Mouse (Mus musculus) neural tube, embryonic 11.5 days (tissue): Measurements from ENCODE around the gene Sdad1. TPM values are rescaled to one million over a fixed set of nuclear protein-coding genes. Genes with fewer than 3 reads are reported as not detected.

Source experiments
- ATAC-seq: fragments of 200-750 bp; cut with Nextera tagmentation; 2 replicates; pipeline ENCODE4 v1.8.0; 2017; ENCODE audit warnings: moderate number of reproducible peaks, mild to moderate bottlenecking, moderate TSS enrichment, moderate library complexity; ENCODE audit not compliant: insufficient read depth, low FRiP score, low TSS enrichment
- DNase-seq: peaks from one replicate; pipeline ENCODE4 v3.0.0-alpha.2; 2015; ENCODE audit warnings: low spot score
- H3K27ac ChIP-seq: fragments of 300-500 bp; sonication (generic); 2 replicates; pipeline ENCODE4 v1.5.1; 2014; ENCODE audit warnings: low read depth, mild to moderate bottlenecking, low read length
- H3K27me3 ChIP-seq: fragments of 300-500 bp; sonication (generic); 2 replicates; pipeline ENCODE4 v1.6.1; 2014; ENCODE audit warnings: mild to moderate bottlenecking, low read length, mixed read lengths; ENCODE audit not compliant: control insufficient read depth, insufficient read depth
- H3K36me3 ChIP-seq: fragments of 300-500 bp; sonication (generic); 2 replicates; pipeline ENCODE4 v1.6.1; 2014; ENCODE audit warnings: mild to moderate bottlenecking, low read length, moderate library complexity, mixed read lengths; ENCODE audit not compliant: control insufficient read depth, insufficient read depth
- H3K4me1 ChIP-seq: fragments of 300-500 bp; sonication (generic); 2 replicates; pipeline ENCODE4 v1.6.1; 2014; ENCODE audit warnings: low read length, mixed read lengths; ENCODE audit not compliant: control insufficient read depth, insufficient read depth
- H3K4me2 ChIP-seq: fragments of 300-500 bp; sonication (generic); 2 replicates; pipeline ENCODE4 v1.6.1; 2014; ENCODE audit warnings: low read depth, mild to moderate bottlenecking, moderate library complexity
- H3K4me3 ChIP-seq: fragments of 300-500 bp; sonication (generic); 2 replicates; pipeline ENCODE4 v1.5.1; 2014; ENCODE audit warnings: low read depth, low read length
- H3K9ac ChIP-seq: fragments of 300-500 bp; sonication (generic); 2 replicates; pipeline ENCODE4 v1.6.1; 2014; ENCODE audit warnings: mild to moderate bottlenecking, low read length
- H3K9me3 ChIP-seq: fragments of 300-500 bp; sonication (generic); 2 replicates; pipeline ENCODE4 v1.6.1; 2016; ENCODE audit warnings: low read length; ENCODE audit not compliant: control insufficient read depth
- whole genome bisulfite sequencing: fragments of 180-500 bp; shearing (Covaris S2); extraction: QIAGEN DNeasy Blood & Tissue Kit; methylation state at CpG from one replicate; pipeline ENCODE4 v1.1.7; 2014; 5-methylcytosine and 5-hydroxymethylcytosine counted together
- polyA plus RNA-seq: library from polyadenylated mRNA; unstranded; fragments of >200 nt; fragmentation: Nextera tagmentation; extraction: Ambion mirVana; gene quantifications from 2 replicates; pipeline ENCODE4 v1.2.1, GENCODE M21; 2014

The Sdad1 gene
- polyA plus RNA-seq, 1 experiment from 2014 or later: 38.7 TPM

- WGBS: 75% methylated on average over 8 of the region's 8 CpGs
- Histone ChIP-seq H3K4me3 (no peak overlapping the region), H3K4me1 (no peaks in the 10 kb centered on the region), H3K9ac (no peak overlapping the region), H3K4me2 (no peak overlapping the region), H3K27me3 (no peaks in the 10 kb centered on the region), H3K27ac (no peak overlapping the region), H3K36me3 (no peaks in the 10 kb centered on the region), H3K9me3 (no peaks in the 10 kb centered on the region)
- DNase-seq (no peak), ATAC-seq (no peak)
Observed at GRCm38 (mm10) chr5:92321631-92322400, 11.5 kb upstream of the Sdad1 start.

- WGBS: 92% methylated on average over 14 of the region's 14 CpGs
- H3K4me2 ChIP-seq: no peak overlapping the region
- H3K9me3 ChIP-seq: no peaks in the 10 kb centered on the region
- H3K36me3 ChIP-seq: no peaks in the 10 kb centered on the region
- H3K9ac ChIP-seq: no peak overlapping the region
- H3K27me3 ChIP-seq: no peaks in the 10 kb centered on the region
- H3K27ac ChIP-seq: no peak overlapping the region
- no peak overlapping the region for H3K4me3 ChIP-seq
- no peaks in the 10 kb centered on the region for H3K4me1 ChIP-seq
- DNase-seq (no peak), ATAC-seq (no peak)
Observed at GRCm38 (mm10) chr5:92318596-92318995, 8.3 kb upstream of the Sdad1 start.

GRCm38 (mm10) chr5:92318119-92318518 is 7.8 kb upstream of the Sdad1 start:
- no peaks in the 10 kb centered on the region for H3K4me1 ChIP-seq
- H3K36me3 ChIP-seq: no peaks in the 10 kb centered on the region
- no peak for DNase-seq
- 88% methylated on average over 7 of the region's 7 CpGs for WGBS
- no peak for ATAC-seq
- H3K4me2 ChIP-seq: no peak overlapping the region
- no peaks in the 10 kb centered on the region for H3K27me3 ChIP-seq
- H3K4me3 ChIP-seq: no peak overlapping the region
- no peaks in the 10 kb centered on the region for H3K9me3 ChIP-seq
- no peak overlapping the region for H3K9ac ChIP-seq
- no peak overlapping the region for H3K27ac ChIP-seq

GRCm38 (mm10) chr5:92313776-92314175 is 3.5 kb upstream of the Sdad1 start:
- Histone ChIP-seq H3K36me3 (no peaks in the 10 kb centered on the region), H3K4me2 (no peak overlapping the region), H3K9me3 (no peaks in the 10 kb centered on the region), H3K27ac (no peak overlapping the region), H3K9ac (no peak overlapping the region), H3K4me3 (no peak overlapping the region), H3K27me3 (no peaks in the 10 kb centered on the region), H3K4me1 (peaks cover 4% of the 10 kb centered on the region; the same call in 1 of the 2 replicates)
- 75% methylated on average over 7 of the region's 7 CpGs for WGBS
- DNase-seq: no peak
- no peak for ATAC-seq

DNA sequence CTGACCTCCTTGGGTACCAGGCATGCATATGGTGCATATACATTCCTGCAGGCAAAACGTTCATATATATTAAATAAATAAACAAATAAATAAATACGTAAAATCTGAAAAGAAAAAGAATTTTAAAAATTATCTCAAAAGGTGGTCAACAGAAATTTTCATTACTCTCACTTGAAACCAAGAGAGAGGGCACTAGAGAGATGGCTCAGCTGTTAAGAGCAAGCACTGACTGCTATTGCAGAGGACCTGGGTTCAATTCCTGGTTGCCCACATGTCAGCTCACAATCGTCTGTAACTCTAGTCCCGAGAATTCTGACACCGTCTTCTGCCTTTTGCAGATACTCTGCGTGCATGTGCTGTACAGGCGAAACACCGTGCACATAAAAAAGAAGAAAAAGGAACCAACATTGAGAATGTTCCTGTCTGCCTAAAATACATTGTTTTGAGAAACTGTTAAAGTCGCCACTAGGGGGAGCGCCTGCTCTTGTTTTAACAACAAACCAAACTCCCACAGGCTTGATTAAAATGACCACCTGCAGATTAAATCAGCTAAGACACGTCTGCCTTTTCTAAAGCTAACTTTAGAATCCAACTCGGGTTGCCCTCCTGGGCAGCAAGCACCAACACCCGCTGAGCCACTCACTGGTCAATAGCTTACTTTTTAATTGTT is 1.9 kb upstream of the Sdad1 start:
- DNase-seq (peak; percentile 79), ATAC-seq (no peak)
- 15% methylated on average over 13 of the region's 13 CpGs for WGBS
- Histone ChIP-seq H3K4me1 (peaks cover 5% of the 10 kb centered on the region; the same call in 1 of the 2 replicates), H3K9me3 (no peaks in the 10 kb centered on the region), H3K4me3 (no peak overlapping the region), H3K9ac (no peak overlapping the region), H3K27ac (no peak overlapping the region), H3K27me3 (no peaks in the 10 kb centered on the region), H3K4me2 (no peak overlapping the region), H3K36me3 (no peaks in the 10 kb centered on the region)

GRCm38 (mm10) chr5:92304291-92304690 is 6.0 kb downstream of the Sdad1 start:
- no peak overlapping the region for H3K27ac ChIP-seq
- no peak overlapping the region for H3K4me3 ChIP-seq
- H3K4me2 ChIP-seq: no peak overlapping the region
- H3K9me3 ChIP-seq: no peaks in the 10 kb centered on the region
- no peak for DNase-seq
- no peaks in the 10 kb centered on the region for H3K27me3 ChIP-seq
- WGBS: 81% methylated on average over 3 of the region's 3 CpGs
- H3K36me3 ChIP-seq: peaks cover 22% of the 10 kb centered on the region
- H3K9ac ChIP-seq: no peak overlapping the region
- no peak for ATAC-seq
- peaks cover 5% of the 10 kb centered on the region; the same call in 1 of the 2 replicates for H3K4me1 ChIP-seq

DNA sequence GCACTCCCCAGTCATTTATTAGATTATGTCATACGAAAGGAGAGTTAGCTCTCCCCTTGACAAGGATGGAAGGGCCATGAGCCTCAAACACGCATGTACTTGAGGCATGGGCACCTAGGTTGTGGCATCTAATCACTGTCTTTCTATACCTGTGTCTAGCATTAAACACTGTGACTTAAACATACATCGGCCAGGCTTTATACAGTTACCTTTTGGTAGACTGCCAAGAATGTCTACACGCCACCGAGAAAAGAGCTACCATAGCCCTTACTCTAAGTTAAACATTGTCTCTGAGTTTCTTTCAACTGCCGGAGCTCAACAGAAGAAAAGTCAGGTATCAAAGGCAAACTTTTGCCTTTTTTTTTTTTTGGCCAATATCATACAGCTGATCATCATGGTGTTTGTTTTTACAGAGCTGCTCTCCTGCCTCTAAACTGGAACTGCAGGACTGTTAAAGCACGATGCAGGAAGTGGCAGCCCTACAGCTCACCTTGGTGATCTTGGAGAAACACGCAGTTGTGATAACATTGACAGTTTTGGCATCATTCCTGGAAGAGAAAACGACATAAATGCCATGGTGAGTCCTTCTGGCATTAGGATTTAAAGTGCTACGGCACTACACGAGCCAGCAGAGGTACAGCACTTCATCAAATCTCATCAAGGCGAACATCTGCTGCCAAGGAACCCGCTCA is 8.0 kb downstream of the Sdad1 start:
- Histone ChIP-seq H3K36me3 (peaks cover 22% of the 10 kb centered on the region), H3K27me3 (no peaks in the 10 kb centered on the region), H3K9me3 (no peaks in the 10 kb centered on the region), H3K4me3 (no peak overlapping the region), H3K9ac (no peak overlapping the region), H3K27ac (no peak overlapping the region), H3K4me1 (no peaks in the 10 kb centered on the region), H3K4me2 (no peak overlapping the region)
- no peak for ATAC-seq
- 93% methylated on average over 13 of the region's 13 CpGs for WGBS
- no peak for DNase-seq

- Histone ChIP-seq H3K36me3 (peaks cover 8% of the 10 kb centered on the region), H3K9ac (no peak overlapping the region), H3K4me1 (no peaks in the 10 kb centered on the region), H3K27ac (no peak overlapping the region), H3K9me3 (no peaks in the 10 kb centered on the region), H3K4me3 (no peak overlapping the region), H3K27me3 (no peaks in the 10 kb centered on the region), H3K4me2 (no peak overlapping the region)
- ATAC-seq (no peak), DNase-seq (no peak)
- WGBS: 85% methylated on average over 2 of the region's 2 CpGs
Observed at GRCm38 (mm10) chr5:92294525-92294924, 15.8 kb downstream of the Sdad1 start.
